Mouse (Mus musculus): ENCODE data around the gene Csf2. TPM values are rescaled to one million over a fixed set of nuclear protein-coding genes. Genes with fewer than 3 reads are reported as not detected.
"Not testable (repeated sequence)": the region's sequence is repeated elsewhere in the genome, so short reads cannot be mapped to it uniquely, and the experiment has no call there.

Csf2 gene
- not detected in 2 replicates for polyA plus RNA-seq (2014; fragmentation: Nextera tagmentation; extraction: Ambion mirVana)

- Histone ChIP-seq H3K4me3 (ENCODE audit: low read depth, low read length) (no peak within 1 kb of the TSS), H3K9me3 (ENCODE audit: control insufficient read depth, low read length) (no peaks in the 10 kb centered on the region), H3K4me1 (ENCODE audit: control insufficient read depth, insufficient read depth, low read length) (no peaks in the 10 kb centered on the region), H3K4me2 (ENCODE audit: low read depth, low read length) (no peak within 1 kb of the TSS), H3K9ac (replicated peaks; ENCODE audit: low read depth, low read length) (no peak within 1 kb of the TSS), H3K27ac (ENCODE audit: low read depth, low read length) (no peak within 1 kb of the TSS), H3K27me3 (ENCODE audit: control insufficient read depth, insufficient read depth, low read length) (no peaks in the 10 kb centered on the region), H3K36me3 (ENCODE audit: control insufficient read depth, insufficient read depth, low read length) (no peaks in the 10 kb centered on the region)
- 66% methylated on average over 11 of the region's 11 CpGs for WGBS
- ATAC-seq (ENCODE audit: low read depth) = no peak
Observed at GRCm38 (mm10) chr11:54248940-54249717, at the start of gene Csf2. Csf2 (minus strand) TSS chr11:54249667.

- H3K9ac ChIP-seq (replicated peaks; ENCODE audit: low read depth, low read length) = no peak overlapping the region
- no peak overlapping the region for H3K4me2 ChIP-seq (ENCODE audit: low read depth, low read length)
Observed at GRCm38 (mm10) chr11:54298777-54299176, 49.3 kb upstream of the Csf2 start.

GRCm38 (mm10) chr11:54297471-54297870 lies 48.0 kb upstream of the Csf2 start:
- H3K4me3 ChIP-seq (ENCODE audit: low read depth, low read length); H3K27me3 ChIP-seq (ENCODE audit: control insufficient read depth, insufficient read depth, low read length); H3K36me3 ChIP-seq (ENCODE audit: control insufficient read depth, insufficient read depth, low read length); H3K9ac ChIP-seq (replicated peaks; ENCODE audit: low read depth, low read length); H3K27ac ChIP-seq (ENCODE audit: low read depth, low read length); H3K4me2 ChIP-seq (ENCODE audit: low read depth, low read length); ATAC-seq (ENCODE audit: low read depth); H3K9me3 ChIP-seq (ENCODE audit: control insufficient read depth, low read length); H3K4me1 ChIP-seq (ENCODE audit: control insufficient read depth, insufficient read depth, low read length): not testable (repeated sequence)
- WGBS = 81% methylated on average over 2 of the region's 2 CpGs

More at GRCm38 (mm10) chr11:54298777-54299176, 49.3 kb upstream of the Csf2 start:
- no peak for ATAC-seq (ENCODE audit: low read depth)
- no peak overlapping the region for H3K4me3 ChIP-seq (ENCODE audit: low read depth, low read length)
- no peaks in the 10 kb centered on the region for H3K27me3 ChIP-seq (ENCODE audit: control insufficient read depth, insufficient read depth, low read length)
- no peak overlapping the region for H3K27ac ChIP-seq (ENCODE audit: low read depth, low read length)
- no peaks in the 10 kb centered on the region; the same call in 1 of the 2 replicates for H3K9me3 ChIP-seq (ENCODE audit: control insufficient read depth, low read length)
- H3K36me3 ChIP-seq (ENCODE audit: control insufficient read depth, insufficient read depth, low read length) = no peaks in the 10 kb centered on the region
- H3K4me1 ChIP-seq (ENCODE audit: control insufficient read depth, insufficient read depth, low read length) = peaks cover 12% of the 10 kb centered on the region; the same call in 1 of the 2 replicates

- Histone ChIP-seq H3K36me3 (ENCODE audit: control insufficient read depth, insufficient read depth, low read length) (no peaks in the 10 kb centered on the region), H3K4me3 (ENCODE audit: low read depth, low read length) (no peak overlapping the region), H3K9ac (replicated peaks; ENCODE audit: low read depth, low read length) (no peak overlapping the region), H3K27me3 (ENCODE audit: control insufficient read depth, insufficient read depth, low read length) (no peaks in the 10 kb centered on the region), H3K9me3 (ENCODE audit: control insufficient read depth, low read length) (no peaks in the 10 kb centered on the region; the same call in 1 of the 2 replicates), H3K4me1 (ENCODE audit: control insufficient read depth, insufficient read depth, low read length) (no peaks in the 10 kb centered on the region), H3K4me2 (ENCODE audit: low read depth, low read length) (no peak overlapping the region), H3K27ac (ENCODE audit: low read depth, low read length) (no peak overlapping the region)
- 93% methylated on average over 1 of the region's 1 CpGs for WGBS
- ATAC-seq (ENCODE audit: low read depth) = no peak
Observed at GRCm38 (mm10) chr11:54296734-54297133, 47.3 kb upstream of the Csf2 start.

GRCm38 (mm10) chr11:54295971-54296370 lies 46.5 kb upstream of the Csf2 start:
- Histone ChIP-seq H3K27ac (ENCODE audit: low read depth, low read length) (no peak overlapping the region), H3K27me3 (ENCODE audit: control insufficient read depth, insufficient read depth, low read length) (no peaks in the 10 kb centered on the region), H3K36me3 (ENCODE audit: control insufficient read depth, insufficient read depth, low read length) (no peaks in the 10 kb centered on the region), H3K4me1 (ENCODE audit: control insufficient read depth, insufficient read depth, low read length) (no peaks in the 10 kb centered on the region), H3K4me2 (ENCODE audit: low read depth, low read length) (no peak overlapping the region), H3K4me3 (ENCODE audit: low read depth, low read length) (no peak overlapping the region), H3K9me3 (ENCODE audit: control insufficient read depth, low read length) (no peaks in the 10 kb centered on the region; the same call in 1 of the 2 replicates), H3K9ac (replicated peaks; ENCODE audit: low read depth, low read length) (no peak overlapping the region)
- 88% methylated on average over 4 of the region's 4 CpGs for WGBS
- no peak for ATAC-seq (ENCODE audit: low read depth)

GRCm38 (mm10) chr11:54293980-54294807 lies 44.7 kb upstream of the Csf2 start:
- no peaks in the 10 kb centered on the region; the same call in 1 of the 2 replicates for H3K9me3 ChIP-seq (ENCODE audit: control insufficient read depth, low read length)
- no peak overlapping the region for H3K9ac ChIP-seq (replicated peaks; ENCODE audit: low read depth, low read length)
- no peaks in the 10 kb centered on the region for H3K36me3 ChIP-seq (ENCODE audit: control insufficient read depth, insufficient read depth, low read length)
- no peaks in the 10 kb centered on the region for H3K4me1 ChIP-seq (ENCODE audit: control insufficient read depth, insufficient read depth, low read length)
- WGBS = 67% methylated on average over 12 of the region's 12 CpGs
- no peak overlapping the region for H3K27ac ChIP-seq (ENCODE audit: low read depth, low read length)
- H3K4me2 ChIP-seq (ENCODE audit: low read depth, low read length) = no peak overlapping the region
- H3K27me3 ChIP-seq (ENCODE audit: control insufficient read depth, insufficient read depth, low read length) = no peaks in the 10 kb centered on the region
- ATAC-seq (ENCODE audit: low read depth) = no peak
- H3K4me3 ChIP-seq (ENCODE audit: low read depth, low read length) = no peak overlapping the region

GRCm38 (mm10) chr11:54292163-54292562 lies 42.7 kb upstream of the Csf2 start:
- Histone ChIP-seq H3K36me3 (ENCODE audit: control insufficient read depth, insufficient read depth, low read length) (no peaks in the 10 kb centered on the region), H3K9me3 (ENCODE audit: control insufficient read depth, low read length) (no peaks in the 10 kb centered on the region; the same call in 1 of the 2 replicates), H3K4me3 (ENCODE audit: low read depth, low read length) (no peak overlapping the region), H3K27ac (ENCODE audit: low read depth, low read length) (no peak overlapping the region), H3K4me1 (ENCODE audit: control insufficient read depth, insufficient read depth, low read length) (no peaks in the 10 kb centered on the region), H3K4me2 (ENCODE audit: low read depth, low read length) (no peak overlapping the region), H3K27me3 (ENCODE audit: control insufficient read depth, insufficient read depth, low read length) (no peaks in the 10 kb centered on the region), H3K9ac (replicated peaks; ENCODE audit: low read depth, low read length) (no peak overlapping the region)
- 86% methylated on average over 2 of the region's 2 CpGs for WGBS
- no peak for ATAC-seq (ENCODE audit: low read depth)

- H3K36me3 ChIP-seq (ENCODE audit: control insufficient read depth, insufficient read depth, low read length) = no peaks in the 10 kb centered on the region
- no peak for ATAC-seq (ENCODE audit: low read depth)
- no peak overlapping the region for H3K9ac ChIP-seq (replicated peaks; ENCODE audit: low read depth, low read length)
- H3K4me1 ChIP-seq (ENCODE audit: control insufficient read depth, insufficient read depth, low read length) = no peaks in the 10 kb centered on the region
- no peak overlapping the region for H3K4me3 ChIP-seq (ENCODE audit: low read depth, low read length)
- no peaks in the 10 kb centered on the region for H3K27me3 ChIP-seq (ENCODE audit: control insufficient read depth, insufficient read depth, low read length)
- H3K4me2 ChIP-seq (ENCODE audit: low read depth, low read length) = no peak overlapping the region
- 90% methylated on average over 8 of the region's 8 CpGs for WGBS
- no peaks in the 10 kb centered on the region for H3K9me3 ChIP-seq (ENCODE audit: control insufficient read depth, low read length)
- H3K27ac ChIP-seq (ENCODE audit: low read depth, low read length) = no peak overlapping the region
Observed at GRCm38 (mm10) chr11:54287821-54288453, 38.5 kb upstream of the Csf2 start.

Measured in neural tube, embryonic 14.5 days (tissue).